Mouse (Mus musculus) T-helper 17 cell (primary cell): Measurements from ENCODE around the gene Rev1.
"Not testable (repeated sequence)": the region's sequence is repeated elsewhere in the genome, so short reads cannot be mapped to it uniquely, and the experiment has no call there.

Experiments used
- in situ Hi-C, 2 experiments: fragments of 300-600 bp; cut with MboI, MseI; formaldehyde crosslinking; loops; 1 replicate in 1 of 2; 2 replicates in 1 of 2; pipeline ENCODE4 v1.15.1; 2025; ENCODE audit warnings: high pct_unique_total_duplicates in 2 of 2

Gene Rev1

GRCm38 (mm10) chr1:38071326-38071725 is 58.3 kb downstream of the Rev1 start:
- in situ Hi-C loops, result no loop called here

- in situ Hi-C loops, result no loop called here
These were observed 62.3 kb downstream of the Rev1 start for GRCm38 (mm10) chr1:38067276-38067675.

- in situ Hi-C loops, result not testable (repeated sequence)
These were observed 67.4 kb downstream of the Rev1 start for GRCm38 (mm10) chr1:38062156-38062555.

- in situ Hi-C loops, result no loop called here
These were observed 71.2 kb downstream of the Rev1 start for GRCm38 (mm10) chr1:38058417-38058816.

GRCm38 (mm10) chr1:38055176-38055575 is 74.4 kb downstream of the Rev1 start:
- in situ Hi-C loops, result no loop called here

- in situ Hi-C loops, result no loop called here
These were observed 80.0 kb downstream of the Rev1 start for GRCm38 (mm10) chr1:38049562-38049961.

- in situ Hi-C loops, result no loop called here
These were observed 81.5 kb downstream of the Rev1 start for GRCm38 (mm10) chr1:38048121-38048520.

GRCm38 (mm10) chr1:38038898-38039297 is 90.7 kb downstream of the Rev1 start:
- in situ Hi-C loops, result no loop called here

- in situ Hi-C loops, result no loop called here
These were observed 92.2 kb downstream of the Rev1 start for GRCm38 (mm10) chr1:38037375-38037774.

GRCm38 (mm10) chr1:38035521-38035920 is 94.1 kb downstream of the Rev1 start:
- in situ Hi-C loops, result no loop called here

GRCm38 (mm10) chr1:38031391-38031790 is 98.2 kb downstream of the Rev1 start:
- in situ Hi-C loops, result no loop called here

GRCm38 (mm10) chr1:38027301-38027700 is 102.3 kb downstream of the Rev1 start:
- in situ Hi-C loops, result no loop called here

GRCm38 (mm10) chr1:38014551-38015203 is 114.9 kb downstream of the Rev1 start:
- in situ Hi-C loops, result no loop called here

GRCm38 (mm10) chr1:38012509-38012908 is 117.1 kb downstream of the Rev1 start:
- in situ Hi-C loops, result no loop called here

- in situ Hi-C loops, result no loop called here
These were observed 117.5 kb downstream of the Rev1 start for GRCm38 (mm10) chr1:38012104-38012503.

GRCm38 (mm10) chr1:38011647-38012046 is 118.0 kb downstream of the Rev1 start:
- in situ Hi-C loops, result no loop called here

GRCm38 (mm10) chr1:38006741-38007140 is 122.9 kb downstream of the Rev1 start:
- in situ Hi-C loops, result no loop called here

GRCm38 (mm10) chr1:38003046-38003445 is 126.6 kb downstream of the Rev1 start:
- in situ Hi-C loops, result no loop called here
